Mouse (Mus musculus) hindbrain, embryonic 11.5 days (tissue): ENCODE data around the gene Eya2. TPM values are rescaled to one million over a fixed set of nuclear protein-coding genes. Genes with fewer than 3 reads are reported as not detected.
A peak's percentile ranks its signal among the peaks of the same experiment; 100 is the strongest.

Source experiments
- ATAC-seq: fragments of 200-750 bp; cut with Nextera tagmentation; 2 replicates; pipeline ENCODE4 v1.8.0; 2017; ENCODE audit warnings: mild to moderate bottlenecking, moderate TSS enrichment, moderate library complexity; ENCODE audit not compliant: low FRiP score
- DNase-seq: peaks from one replicate; pipeline ENCODE4 v3.0.0-alpha.2; 2015; ENCODE audit warnings: low spot score
- H3K27ac ChIP-seq: fragments of 300-500 bp; sonication (generic); 2 replicates; pipeline ENCODE4 v1.5.1; 2014; ENCODE audit warnings: mild to moderate bottlenecking, low read depth, low read length
- H3K27me3 ChIP-seq: fragments of 300-500 bp; sonication (generic); 2 replicates; pipeline ENCODE4 v1.6.1; 2014; ENCODE audit warnings: mild to moderate bottlenecking, low read length, moderate library complexity, mixed read lengths; ENCODE audit not compliant: control insufficient read depth, insufficient read depth
- H3K36me3 ChIP-seq: fragments of 300-500 bp; sonication (generic); 2 replicates; pipeline ENCODE4 v1.6.1; 2014; ENCODE audit warnings: mild to moderate bottlenecking, low read length, moderate library complexity, mixed read lengths; ENCODE audit not compliant: control insufficient read depth, insufficient read depth
- H3K4me1 ChIP-seq: fragments of 300-500 bp; sonication (generic); replicated peaks from 2 replicates; pipeline ENCODE4 v1.6.1; 2014; ENCODE audit warnings: low read length, mixed read lengths; ENCODE audit not compliant: control insufficient read depth, insufficient read depth
- H3K4me2 ChIP-seq: fragments of 300-500 bp; sonication (generic); replicated peaks from 2 replicates; pipeline ENCODE4 v1.6.1; 2014; ENCODE audit warnings: mild to moderate bottlenecking, low read depth, low read length
- H3K4me3 ChIP-seq: fragments of 300-500 bp; sonication (generic); 2 replicates; pipeline ENCODE4 v1.5.1; 2014; ENCODE audit warnings: low read depth, low read length
- H3K9ac ChIP-seq: fragments of 300-500 bp; sonication (generic); 2 replicates; pipeline ENCODE4 v1.6.1; 2014; ENCODE audit warnings: low read depth, low read length
- H3K9me3 ChIP-seq: fragments of 300-500 bp; sonication (generic); 2 replicates; pipeline ENCODE4 v1.6.1; 2016; ENCODE audit warnings: low read length; ENCODE audit not compliant: control insufficient read depth
- WGBS: fragments of 180-500 bp; shearing (Covaris S2); extraction: QIAGEN DNeasy Blood & Tissue Kit; methylation state at CpG from one replicate; pipeline ENCODE4 v1.1.7; 2014; 5-methylcytosine and 5-hydroxymethylcytosine counted together
- polyA plus RNA-seq: library from polyadenylated mRNA; unstranded; fragments of >200 nt; fragmentation: Nextera tagmentation; extraction: Ambion mirVana; gene quantifications from 2 replicates; pipeline ENCODE4 v1.2.1, GENCODE M21; 2014

The Eya2 gene
- polyA plus RNA-seq, 1 experiment from 2014 or later: 14.8 TPM

DNA sequence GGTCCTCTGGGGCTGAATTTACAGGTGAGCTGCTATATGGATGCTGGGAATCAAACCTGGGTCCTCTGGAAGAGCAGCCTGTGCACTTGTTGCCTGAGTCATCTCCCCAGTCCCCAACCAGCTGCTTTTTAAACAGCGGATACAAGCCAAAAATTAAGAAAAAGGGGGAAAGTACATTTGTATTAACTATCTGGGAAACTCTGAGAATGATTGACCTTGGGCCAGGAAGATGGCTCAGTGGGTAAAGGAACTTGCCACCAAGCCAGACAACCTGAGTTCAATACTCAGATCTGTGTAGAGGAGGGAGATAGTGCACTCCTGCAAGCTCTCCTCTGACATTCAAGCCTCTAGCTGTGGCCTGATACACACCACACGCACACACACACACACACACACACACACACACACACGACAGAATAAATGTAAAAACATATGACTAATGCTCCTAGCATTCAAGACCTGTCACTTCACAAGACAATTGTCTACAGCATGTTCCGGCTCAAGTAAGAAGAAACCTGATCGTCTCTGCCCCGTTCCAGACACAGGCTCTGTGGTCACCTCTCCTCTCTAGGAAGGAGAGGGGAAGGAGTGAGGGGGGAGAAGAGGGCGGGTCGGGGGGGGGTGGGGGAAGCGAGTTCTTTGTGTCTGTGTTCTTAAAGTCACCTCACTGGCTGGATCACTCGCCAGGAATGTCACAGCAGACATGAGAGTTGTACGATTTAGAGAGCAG is 35.2 kb upstream of the Eya2 start:
- Histone ChIP-seq H3K27ac (no peak overlapping the region), H3K27me3 (peaks cover 4% of the 10 kb centered on the region; the same call in 1 of the 2 replicates), H3K4me3 (no peak overlapping the region), H3K4me2 (no peak overlapping the region), H3K9ac (no peak overlapping the region), H3K36me3 (no peaks in the 10 kb centered on the region), H3K4me1 (peaks cover 5% of the 10 kb centered on the region; the same call in 1 of the 2 replicates), H3K9me3 (no peaks in the 10 kb centered on the region)
- DNase-seq: no peak
- WGBS: 33% methylated on average over 8 of the region's 11 CpGs
- no peak for ATAC-seq

- DNase-seq (no peak), ATAC-seq (no peak)
- H3K36me3 ChIP-seq: no peaks in the 10 kb centered on the region
- H3K27ac ChIP-seq: no peak overlapping the region
- 57% methylated on average over 6 of the region's 6 CpGs for WGBS
- H3K4me3 ChIP-seq: no peak overlapping the region
- H3K9me3 ChIP-seq: no peaks in the 10 kb centered on the region
- peaks cover 11% of the 10 kb centered on the region for H3K4me1 ChIP-seq
- H3K27me3 ChIP-seq: peaks cover 4% of the 10 kb centered on the region; the same call in 1 of the 2 replicates
- no peak overlapping the region for H3K4me2 ChIP-seq
- H3K9ac ChIP-seq: no peak overlapping the region
These were observed 33.0 kb upstream of the Eya2 start for GRCm38 (mm10) chr2:165561861-165562260.

GRCm38 (mm10) chr2:165563298-165564058 is 31.4 kb upstream of the Eya2 start:
- peak overlapping the region; percentile 81 for H3K27ac ChIP-seq

DNA sequence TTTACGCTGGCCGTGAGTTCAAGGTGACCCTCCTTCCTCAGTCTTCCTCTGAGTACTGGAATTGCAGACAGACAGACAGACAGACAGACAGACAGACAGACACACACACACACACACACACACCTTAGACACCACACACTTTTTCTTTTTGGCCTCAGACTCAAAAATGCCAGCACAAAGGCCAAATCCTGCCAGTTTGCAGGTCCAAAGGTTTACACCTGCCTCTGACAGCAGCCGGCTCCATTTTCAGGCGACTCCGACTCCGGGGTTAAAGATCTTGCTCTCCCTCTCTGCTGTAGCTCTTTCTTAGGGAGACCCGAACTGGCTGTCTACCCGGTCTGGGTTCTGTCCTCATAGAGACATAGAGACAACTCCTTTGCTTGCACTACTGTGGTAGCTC is 30.7 kb upstream of the Eya2 start:
- Histone ChIP-seq H3K27ac (peak overlapping the region; percentile 81), H3K4me2 (no peak overlapping the region), H3K36me3 (no peaks in the 10 kb centered on the region), H3K4me3 (no peak overlapping the region), H3K9me3 (no peaks in the 10 kb centered on the region), H3K4me1 (peaks cover 11% of the 10 kb centered on the region), H3K27me3 (peaks cover 4% of the 10 kb centered on the region; the same call in 1 of the 2 replicates), H3K9ac (no peak overlapping the region)
- DNase-seq: no peak
- 0 out of 2 replicates have a peak, but pooled peaks have one; percentile 17 for ATAC-seq
- WGBS: 56% methylated on average over 8 of the region's 8 CpGs

More at GRCm38 (mm10) chr2:165563298-165564058, 31.4 kb upstream of the Eya2 start:
- peak overlapping the region; percentile 75 for H3K4me2 ChIP-seq
- ATAC-seq: peak; percentile 84
- H3K9me3 ChIP-seq: no peaks in the 10 kb centered on the region
- peaks cover 4% of the 10 kb centered on the region; the same call in 1 of the 2 replicates for H3K27me3 ChIP-seq
- H3K4me1 ChIP-seq: peaks cover 11% of the 10 kb centered on the region
- peak; percentile 77 for DNase-seq
- 2% methylated on average over 48 of the region's 52 CpGs for WGBS
- H3K4me3 ChIP-seq: peak overlapping the region; percentile 22
- H3K36me3 ChIP-seq: no peaks in the 10 kb centered on the region
- H3K9ac ChIP-seq: peak overlapping the region; percentile 17; the same call in 1 of the 2 replicates

- Histone ChIP-seq H3K9me3 (no peaks in the 10 kb centered on the region), H3K27me3 (peaks cover 4% of the 10 kb centered on the region; the same call in 1 of the 2 replicates), H3K27ac (peak overlapping the region; percentile 81), H3K4me3 (no peak overlapping the region), H3K4me1 (peaks cover 11% of the 10 kb centered on the region), H3K9ac (no peak overlapping the region), H3K4me2 (no peak overlapping the region), H3K36me3 (no peaks in the 10 kb centered on the region)
- DNase-seq (peak; percentile 53), ATAC-seq (peak; percentile 64)
- WGBS: 16% methylated on average over 6 of the region's 6 CpGs
These were observed 30.2 kb upstream of the Eya2 start for GRCm38 (mm10) chr2:165564620-165565019.

GRCm38 (mm10) chr2:165566898-165567297 is 27.9 kb upstream of the Eya2 start:
- no peak overlapping the region for H3K4me2 ChIP-seq
- ATAC-seq (no peak), DNase-seq (no peak)
- peaks cover 11% of the 10 kb centered on the region for H3K4me1 ChIP-seq
- WGBS: 87% methylated on average over 6 of the region's 6 CpGs
- no peak overlapping the region for H3K9ac ChIP-seq
- H3K27ac ChIP-seq: no peak overlapping the region
- H3K36me3 ChIP-seq: no peaks in the 10 kb centered on the region
- H3K27me3 ChIP-seq: peaks cover 4% of the 10 kb centered on the region; the same call in 1 of the 2 replicates
- H3K9me3 ChIP-seq: no peaks in the 10 kb centered on the region
- no peak overlapping the region for H3K4me3 ChIP-seq

DNA sequence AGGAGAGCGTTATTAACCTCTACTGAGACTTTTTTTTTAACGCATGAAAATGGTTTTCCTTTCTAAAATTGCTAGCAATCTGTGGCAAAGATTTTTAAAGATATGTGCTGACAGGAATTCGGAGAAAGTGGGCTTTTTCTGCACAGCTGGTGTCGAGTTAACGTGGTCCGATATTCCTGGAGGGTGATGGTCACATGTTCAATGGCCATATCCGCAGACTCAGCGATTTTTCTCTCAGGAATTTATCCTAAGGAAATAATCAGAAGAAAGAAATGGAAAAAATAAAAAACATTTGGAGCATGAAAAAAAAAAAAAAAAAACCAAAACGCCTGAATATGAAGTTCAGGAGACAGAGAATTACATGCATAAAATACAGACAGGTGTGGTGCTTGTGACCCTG is 27.0 kb upstream of the Eya2 start:
- no peaks in the 10 kb centered on the region for H3K36me3 ChIP-seq
- 0 out of 2 replicates have a peak overlapping the region, but pooled peaks have one; percentile 9 for H3K27ac ChIP-seq
- H3K4me3 ChIP-seq: no peak overlapping the region
- no peak overlapping the region for H3K9ac ChIP-seq
- H3K27me3 ChIP-seq: peaks cover 4% of the 10 kb centered on the region; the same call in 1 of the 2 replicates
- WGBS: 77% methylated on average over 9 of the region's 9 CpGs
- no peak for ATAC-seq
- peaks cover 11% of the 10 kb centered on the region for H3K4me1 ChIP-seq
- no peak for DNase-seq
- no peak overlapping the region for H3K4me2 ChIP-seq
- no peaks in the 10 kb centered on the region for H3K9me3 ChIP-seq

DNA sequence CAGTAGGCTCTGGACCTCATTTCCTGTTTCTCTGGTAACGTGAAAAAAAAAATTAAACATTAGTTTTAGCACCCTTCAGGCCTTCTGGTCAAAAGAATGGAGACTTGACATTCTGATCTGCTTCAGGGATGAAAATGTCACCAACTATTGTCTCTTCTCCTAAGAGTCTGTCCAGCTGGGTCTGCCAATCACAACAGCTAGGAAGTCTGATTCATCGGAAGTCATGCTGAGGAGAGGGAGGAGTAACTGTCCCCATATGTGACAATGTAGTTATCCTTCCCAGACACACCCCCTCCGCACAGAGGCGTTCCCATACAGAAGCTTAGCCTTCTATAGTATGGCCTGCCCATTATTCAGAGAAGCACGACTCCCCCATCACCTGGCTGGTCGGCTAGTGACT is 25.9 kb upstream of the Eya2 start:
- H3K36me3 ChIP-seq: no peaks in the 10 kb centered on the region
- H3K9me3 ChIP-seq: no peaks in the 10 kb centered on the region
- H3K27me3 ChIP-seq: no peaks in the 10 kb centered on the region
- H3K4me2 ChIP-seq: no peak overlapping the region
- H3K4me1 ChIP-seq: peaks cover 6% of the 10 kb centered on the region
- ATAC-seq (no peak), DNase-seq (no peak)
- no peak overlapping the region for H3K27ac ChIP-seq
- no peak overlapping the region for H3K4me3 ChIP-seq
- H3K9ac ChIP-seq: no peak overlapping the region
- WGBS: 42% methylated on average over 6 of the region's 6 CpGs
